ENCODE assay signal across 15 mouse cellular contexts in the genomic region with DNA sequence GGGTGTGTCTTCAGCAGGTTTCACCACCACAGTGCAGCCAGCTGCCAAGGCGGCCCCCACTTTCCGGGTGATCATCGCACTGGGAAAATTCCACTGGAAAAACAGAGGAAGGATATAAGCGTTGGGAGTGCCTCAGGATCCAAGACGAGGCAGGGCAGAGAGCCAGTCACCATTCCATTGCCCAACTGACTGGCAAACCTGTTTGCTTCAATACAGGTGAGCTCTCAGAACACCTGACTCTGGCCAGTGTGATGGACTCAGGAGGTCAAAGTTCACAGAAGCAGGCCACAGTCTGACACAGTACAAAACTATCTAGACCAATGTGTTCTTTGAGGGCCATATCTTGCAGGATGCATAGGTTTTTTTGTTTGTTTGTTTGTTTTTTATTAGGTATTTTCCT.
"Had no signal": no experiment of that assay in that cellular context is flagged by ENCODE, and none has a peak within 500 bp of the region (broad histone marks: within the 10 kb centered on the region; RNA-seq: fewer than 3 reads in every experiment).

No protein-coding gene starts in this region.

- DNase-seq: kidney, adult 11 months; kidney, adult 8-10 months; kidney, postnatal 10 days; kidney, postnatal 36 days; layer of hippocampus, adult 9-11 months; liver; lung, embryonic 14.5 days; midbrain, embryonic 14.5 days; thymus, adult 18-20 months; thymus, postnatal 36 days had no signal

- H3K4me1 ChIP-seq: kidney, embryonic 15.5 days; limb, embryonic 10.5 days; limb, embryonic 13.5 days; liver, embryonic 15.5 days had no signal

- H3K27ac ChIP-seq: kidney, embryonic 15.5 days; limb, embryonic 10.5 days; limb, embryonic 13.5 days; liver, embryonic 15.5 days had no signal

- H3K9ac ChIP-seq: kidney, embryonic 15.5 days; limb, embryonic 13.5 days; liver, embryonic 15.5 days; lung, embryonic 14.5 days had no signal

- H3K4me3 ChIP-seq: kidney, embryonic 15.5 days; limb, embryonic 10.5 days; limb, embryonic 13.5 days; liver, embryonic 15.5 days had no signal

- H3K27me3 ChIP-seq: kidney, embryonic 15.5 days; limb, embryonic 13.5 days; liver, embryonic 15.5 days had no signal

- H3K9me3 ChIP-seq: kidney, embryonic 15.5 days; limb, embryonic 10.5 days; limb, embryonic 13.5 days; liver, embryonic 15.5 days had no signal

- H3K4me2 ChIP-seq: kidney, embryonic 15.5 days; limb, embryonic 13.5 days; liver, embryonic 15.5 days; lung, embryonic 14.5 days; midbrain, embryonic 11.5 days had no signal
